Mouse (Mus musculus) kidney, postnatal 14 days (tissue): ENCODE results near the gene C8g.

Experiments
- DNase-seq: peaks from one replicate; pipeline ENCODE4 v3.0.0; 2022; ENCODE audit warnings: mixed read lengths

The C8g gene

GRCm38 (mm10) chr2:25465816-25466635 lies 35.5 kb downstream of the C8g start:
- DNase-seq = no peak

GRCm38 (mm10) chr2:25465256-25465655 lies 36.3 kb downstream of the C8g start:
- no peak for DNase-seq

DNA sequence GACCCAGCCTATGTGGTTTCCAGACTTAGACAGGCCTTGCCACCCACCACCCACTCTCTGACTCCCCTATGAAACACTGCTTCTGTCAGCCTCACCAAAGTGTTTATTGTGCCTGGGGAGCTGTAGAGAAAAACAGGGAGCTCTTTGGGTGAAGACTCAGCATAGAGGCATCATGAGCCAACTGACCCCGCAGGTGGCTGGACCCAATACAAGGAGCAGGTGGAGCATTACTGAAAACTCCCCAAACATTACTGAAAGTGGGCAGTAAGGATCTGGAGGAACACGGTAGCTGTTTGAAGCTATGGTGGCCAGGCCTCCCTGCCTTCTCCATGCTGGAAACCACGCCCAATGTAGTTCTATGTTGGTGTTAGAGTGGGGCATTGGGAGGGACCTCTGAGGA lies 37.9 kb downstream of the C8g start:
- no peak for DNase-seq

DNA sequence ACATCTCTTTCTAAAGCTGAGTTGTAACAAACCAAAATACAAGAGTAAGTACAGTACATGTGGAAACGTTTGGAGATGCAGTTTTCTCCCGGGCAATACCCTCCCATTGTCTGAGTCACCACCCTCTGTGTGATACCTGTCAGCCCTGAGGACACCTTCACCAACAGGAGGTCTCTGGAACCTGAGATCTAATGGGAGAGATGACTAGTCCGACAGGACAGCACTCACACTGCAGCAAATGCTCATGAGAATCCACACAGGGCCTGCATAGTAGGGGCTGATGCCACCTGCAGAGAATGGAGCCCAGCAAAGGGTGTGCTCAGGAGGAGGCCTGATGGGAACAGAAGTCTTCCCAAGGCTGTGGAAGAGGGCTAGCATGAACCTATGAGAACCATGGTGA lies 40.1 kb downstream of the C8g start:
- no peak for DNase-seq

DNA sequence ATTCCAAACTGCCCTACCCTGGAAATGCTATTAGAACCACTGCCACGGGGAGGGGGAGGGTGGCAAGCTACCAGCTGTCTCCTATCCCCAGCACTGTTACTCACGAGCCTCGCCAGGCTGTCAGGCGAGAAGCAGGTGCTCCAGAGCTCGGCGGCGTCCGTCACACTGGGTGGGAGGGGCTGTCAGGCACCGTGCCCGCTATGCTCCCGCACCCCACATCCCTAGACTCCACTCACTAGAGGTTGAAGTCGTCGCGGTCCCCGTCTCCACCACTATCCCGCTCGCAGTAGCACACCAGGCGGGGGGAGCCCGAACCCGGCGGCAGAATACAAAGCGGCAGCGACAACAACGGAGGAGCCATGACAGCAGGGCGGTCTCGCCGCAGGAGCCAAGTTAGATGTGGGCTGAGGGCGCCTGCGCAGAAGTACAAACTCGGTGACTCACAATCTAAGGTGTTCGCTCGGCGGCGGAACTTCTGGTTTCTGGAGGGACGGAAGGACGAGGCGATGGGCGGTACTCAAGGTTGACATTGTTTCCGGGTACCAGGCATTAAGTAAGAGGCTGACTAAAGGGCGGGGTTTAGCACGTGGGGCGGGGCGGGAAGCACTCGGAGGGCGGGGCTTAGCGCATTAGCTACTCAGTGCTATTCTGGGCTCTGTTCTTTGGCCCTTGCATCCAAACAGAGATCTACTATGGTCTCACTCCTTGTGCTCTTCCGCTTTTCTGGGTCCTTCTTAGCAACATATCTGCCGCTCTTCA lies 40.8 kb downstream of the C8g start, which contains the start of gene Paxx:
Gene Paxx (minus strand): TSS at position 544 of the 759 bp plus-strand sequence.
- DNase-seq = peak; percentile 97

DNA sequence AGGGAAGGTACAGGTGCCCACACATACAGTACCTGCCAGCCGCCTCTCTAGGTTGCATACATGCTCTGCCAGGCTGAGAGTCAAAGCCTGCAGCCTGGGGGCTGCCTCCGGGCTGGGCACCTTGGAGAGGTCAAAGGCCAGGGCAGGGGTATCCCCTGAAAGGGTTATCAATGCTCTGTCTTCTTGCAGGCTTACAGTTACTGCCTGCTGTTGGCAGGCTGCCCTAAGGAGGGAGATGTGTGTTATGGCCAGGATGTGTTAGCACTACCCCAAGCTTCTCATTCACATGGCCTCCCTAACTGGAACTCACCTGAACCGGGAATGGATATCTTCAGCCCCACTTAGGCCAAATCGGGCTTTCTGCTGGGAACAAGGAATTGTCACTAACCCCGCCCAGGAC lies 41.4 kb downstream of the C8g start:
- DNase-seq = peak; percentile 40

DNA sequence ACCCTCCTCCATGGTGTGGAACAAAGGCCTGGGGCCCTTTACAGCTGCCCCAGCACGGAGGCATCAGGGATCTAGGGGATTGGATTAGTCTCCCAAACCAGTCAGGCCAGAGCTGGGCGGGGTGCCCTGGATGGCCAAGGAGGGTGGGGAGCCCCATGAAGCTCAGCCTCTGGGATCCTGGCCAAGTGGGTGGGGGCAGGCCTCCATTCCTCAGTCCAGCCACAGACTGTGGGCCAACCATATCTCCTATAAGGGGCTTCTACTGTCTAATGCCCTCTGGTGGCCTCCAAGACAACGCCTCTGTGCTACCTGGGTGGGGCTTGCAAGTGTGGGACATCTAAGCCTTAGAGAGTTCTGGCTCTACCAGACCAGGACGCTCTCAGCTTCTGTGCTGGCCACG lies 42.6 kb downstream of the C8g start:
- no peak for DNase-seq

DNA sequence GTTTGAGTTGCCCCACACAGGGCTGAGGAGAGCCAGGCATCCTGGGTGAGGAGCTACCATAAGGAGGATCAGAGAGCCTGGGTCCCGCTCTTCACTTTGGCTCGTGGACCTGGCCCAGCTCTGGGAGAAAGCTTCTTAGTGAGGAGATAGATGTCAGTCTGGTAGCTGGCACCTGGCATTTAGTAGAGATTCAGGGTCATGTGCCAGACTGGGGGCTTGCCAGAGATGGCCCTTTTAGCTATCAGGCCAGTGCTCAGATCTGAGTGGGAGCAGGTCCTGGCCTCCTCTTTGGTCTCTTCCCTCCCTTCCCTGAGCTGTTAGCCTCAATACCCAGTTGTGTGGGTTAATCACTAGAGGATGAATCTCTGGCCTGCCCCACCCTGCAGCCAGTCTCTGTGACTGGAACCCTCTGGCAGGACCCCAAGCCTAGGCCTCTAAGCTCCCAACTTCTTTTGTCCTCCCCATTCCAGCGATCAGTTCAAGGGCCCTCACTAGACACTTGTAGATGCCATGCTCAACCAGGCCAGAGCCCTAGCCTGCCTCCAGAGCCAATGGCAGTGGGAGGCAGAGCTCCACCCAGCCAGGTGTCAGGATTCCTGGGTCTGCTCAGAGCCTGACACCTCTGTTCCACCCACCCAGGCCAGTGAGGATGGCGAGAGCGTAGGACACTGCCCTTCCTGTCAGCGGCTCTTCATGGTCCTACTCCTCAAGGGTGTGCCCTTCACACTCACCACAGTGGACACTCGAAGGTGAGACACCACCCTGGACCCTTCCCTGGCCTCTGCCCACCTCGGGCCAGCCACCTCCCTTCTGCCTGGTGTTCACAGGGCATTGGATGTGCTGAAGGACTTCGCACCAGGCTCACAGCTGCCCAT lies 44.3 kb downstream of the C8g start:
- no peak for DNase-seq

DNA sequence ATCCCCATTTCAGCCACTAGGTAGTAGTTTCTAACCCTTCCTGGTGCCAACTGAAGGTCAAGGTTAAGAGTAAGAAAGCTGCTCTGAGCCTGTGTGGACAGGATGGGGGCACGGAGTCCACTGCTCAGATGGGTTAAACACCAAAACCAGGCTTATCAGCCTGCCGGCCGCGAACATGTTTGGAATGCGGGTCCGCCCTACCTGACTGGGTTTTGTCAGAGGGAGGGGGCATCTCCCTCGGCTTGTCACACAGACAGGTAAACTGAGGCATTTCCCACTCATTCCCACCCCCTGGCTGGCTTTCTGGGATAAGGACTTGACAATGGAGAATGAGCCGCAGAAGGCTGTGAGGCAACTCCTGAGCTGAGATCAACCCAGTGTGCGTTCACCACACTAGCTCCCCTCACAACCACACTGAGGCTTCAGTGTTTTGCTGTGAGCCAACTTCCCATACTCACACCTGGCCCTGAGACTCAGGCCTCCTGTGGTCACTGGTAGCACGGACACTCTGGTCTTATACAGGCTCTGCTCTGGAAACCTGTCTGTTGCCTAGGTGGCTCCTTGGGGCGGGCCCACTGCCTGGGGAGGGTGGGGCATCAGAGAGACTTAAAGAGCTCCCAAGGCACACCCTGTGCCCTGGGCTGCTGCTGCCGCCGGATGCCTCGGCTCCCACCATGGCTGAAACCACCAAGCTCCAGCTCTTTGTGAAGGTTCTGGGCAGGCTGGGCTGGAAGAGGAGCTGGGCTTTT lies 45.1 kb downstream of the C8g start, which contains the start of gene Clic3:
Gene Clic3 (plus strand): TSS at position 634 of the 749 bp plus-strand sequence.
- no peak for DNase-seq

DNA sequence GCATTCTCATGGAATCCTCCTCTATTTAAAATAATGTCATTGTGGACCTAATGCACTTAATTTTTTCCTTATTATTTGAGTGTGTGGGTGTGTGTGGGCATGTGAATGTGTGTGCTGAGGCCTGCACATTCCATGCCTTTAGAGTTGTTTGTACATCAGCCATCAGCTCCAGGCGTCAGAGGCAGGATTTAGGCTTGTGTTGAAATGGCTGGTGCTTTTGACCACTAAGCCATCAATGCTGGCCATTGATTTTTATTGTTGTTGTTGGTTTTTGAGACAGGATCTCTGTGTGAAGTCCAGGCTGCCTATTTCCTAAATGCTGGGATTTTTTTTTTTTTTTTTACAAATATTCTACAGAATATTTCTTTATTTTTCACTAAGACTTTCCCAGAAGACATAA lies 48.6 kb downstream of the C8g start:
- no peak for DNase-seq

DNA sequence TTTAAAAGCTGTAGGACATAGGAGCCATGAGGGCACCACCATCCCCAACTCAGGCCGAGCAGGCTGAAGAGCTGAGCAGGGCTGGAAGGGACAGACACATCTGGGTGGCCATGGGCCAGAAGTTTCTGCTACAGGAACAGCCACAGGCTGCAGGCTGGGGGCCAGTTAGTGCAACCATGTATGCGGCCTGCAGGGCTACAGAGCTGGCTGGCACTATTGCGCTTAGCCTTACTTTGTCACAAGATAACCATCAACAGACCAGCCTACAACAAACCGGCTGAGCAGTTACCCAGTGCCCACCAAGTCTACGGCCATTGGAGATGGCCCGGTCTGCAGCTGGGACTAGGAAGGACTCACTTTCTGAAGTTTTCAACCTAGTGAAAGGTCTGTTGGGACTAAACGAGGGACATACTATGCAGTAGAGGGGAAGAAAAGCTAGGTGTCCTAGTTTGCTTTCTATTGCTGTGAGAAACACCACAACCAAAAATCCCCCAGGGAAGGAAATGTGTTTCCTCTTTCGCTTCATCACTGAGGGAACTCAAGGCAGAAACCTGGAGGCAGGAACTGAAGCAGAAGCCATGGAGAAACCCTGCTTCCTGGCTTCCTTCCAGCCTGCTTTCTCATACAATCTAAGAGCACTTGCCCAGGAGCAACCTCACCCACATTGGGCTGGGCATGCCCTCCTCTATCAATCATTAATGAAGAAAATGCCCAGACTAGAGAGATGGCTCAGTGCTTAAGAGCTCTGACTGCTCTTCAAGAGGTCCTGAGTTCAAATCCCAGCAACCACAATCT lies 50.5 kb downstream of the C8g start:
- no peak for DNase-seq
